Mouse (Mus musculus) induced T-regulatory cell, adult 2 months (primary cell): ENCODE data around the gene Slc43a2.

Experiments used
- DNase-seq: peaks from one replicate; pipeline ENCODE4 v3.0.0-alpha.2; 2012; ENCODE audit warnings: low read depth

Slc43a2 gene

DNA sequence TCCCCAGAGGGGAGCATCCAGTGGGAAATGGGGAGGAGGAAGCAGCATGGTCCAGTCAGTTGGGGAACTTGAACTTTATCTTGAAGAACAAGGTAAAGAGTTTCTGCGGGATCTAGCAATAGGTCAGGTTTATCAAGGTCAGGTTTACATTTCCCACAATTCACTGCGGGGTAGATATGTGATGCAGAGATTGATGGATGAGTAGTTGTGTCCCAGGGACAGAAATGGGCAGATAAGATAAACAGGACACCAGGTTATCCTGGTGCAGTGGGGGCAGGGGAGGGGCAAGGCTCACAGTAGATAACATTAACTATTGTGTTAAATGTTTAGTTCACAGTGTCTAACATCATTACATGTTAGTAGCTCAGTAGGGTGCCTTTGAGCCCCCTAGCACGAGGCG lies 1.7 kb upstream of the Slc43a2 start:
- no peak for DNase-seq

DNA sequence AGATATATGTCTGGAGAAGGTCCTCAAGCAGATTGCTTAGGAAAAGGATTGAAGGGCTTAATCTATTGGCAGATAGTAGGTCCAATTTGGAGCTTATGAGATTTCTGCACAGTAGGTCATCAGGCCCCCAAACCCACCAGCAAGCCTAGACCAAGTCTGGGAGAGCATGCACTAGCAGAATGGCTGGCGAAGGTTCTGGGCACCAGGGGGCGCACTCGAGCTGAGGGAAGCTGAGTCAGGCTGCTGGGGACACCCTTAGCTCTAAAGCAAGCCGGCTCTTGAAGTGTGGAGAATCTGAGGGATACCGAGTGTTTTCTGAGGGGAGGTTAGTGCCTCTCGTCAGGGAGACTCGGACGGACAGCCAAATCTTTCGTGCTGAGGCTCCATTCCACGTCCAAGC lies 1.2 kb upstream of the Slc43a2 start:
- peak; percentile 95 for DNase-seq

GRCm38 (mm10) chr11:75530845-75531373 lies 585 bp upstream of the Slc43a2 start:
- no peak for DNase-seq

DNA sequence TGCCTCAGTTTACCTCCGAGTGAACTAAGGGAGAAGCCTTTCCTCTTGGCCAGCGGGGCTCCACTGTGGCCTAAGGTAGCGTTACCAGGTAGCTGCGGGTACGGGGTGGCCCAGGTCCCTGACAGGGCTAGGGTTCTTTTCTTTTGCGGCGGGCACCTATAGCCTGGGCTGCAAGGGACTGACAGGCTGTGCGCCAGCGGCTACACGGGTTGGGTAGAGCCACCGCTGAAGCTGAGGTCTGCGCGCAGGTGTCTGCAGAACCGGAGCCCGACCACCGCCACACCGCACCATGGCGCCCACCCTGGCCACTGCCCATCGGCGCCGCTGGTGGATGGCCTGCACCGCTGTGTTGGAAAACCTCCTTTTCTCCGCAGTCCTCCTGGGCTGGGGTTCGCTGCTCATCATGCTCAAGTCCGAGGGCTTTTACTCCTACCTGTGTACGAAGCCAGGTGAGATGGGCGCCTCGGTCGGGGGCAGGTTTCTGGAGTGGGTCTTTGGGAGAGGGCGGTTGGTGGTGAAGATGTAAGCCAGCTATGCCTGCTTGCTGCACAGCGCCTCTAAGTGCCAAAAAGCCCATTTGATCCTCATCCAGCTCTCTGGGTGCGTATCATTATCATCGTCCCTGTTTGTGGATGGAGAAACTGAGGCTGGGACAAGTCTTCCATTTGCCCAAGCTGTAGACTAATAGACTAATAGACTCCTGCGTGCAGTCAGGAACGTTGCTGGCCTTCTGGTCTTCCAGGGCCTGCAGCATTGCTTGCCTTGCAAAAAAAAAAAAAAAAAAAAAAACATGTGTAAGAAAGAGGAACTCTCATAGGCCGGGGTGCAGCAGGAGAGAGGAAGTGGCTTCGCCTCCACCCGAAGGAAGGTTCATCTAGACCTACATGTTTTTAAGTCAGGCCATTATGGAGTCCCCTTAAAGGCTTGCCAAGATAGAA lies 1.1 kb downstream of the Slc43a2 start:
- DNase-seq = peak; percentile 85

- peak; percentile 72 for DNase-seq
These were observed 2.0 kb downstream of the Slc43a2 start for GRCm38 (mm10) chr11:75533314-75534015.

DNA sequence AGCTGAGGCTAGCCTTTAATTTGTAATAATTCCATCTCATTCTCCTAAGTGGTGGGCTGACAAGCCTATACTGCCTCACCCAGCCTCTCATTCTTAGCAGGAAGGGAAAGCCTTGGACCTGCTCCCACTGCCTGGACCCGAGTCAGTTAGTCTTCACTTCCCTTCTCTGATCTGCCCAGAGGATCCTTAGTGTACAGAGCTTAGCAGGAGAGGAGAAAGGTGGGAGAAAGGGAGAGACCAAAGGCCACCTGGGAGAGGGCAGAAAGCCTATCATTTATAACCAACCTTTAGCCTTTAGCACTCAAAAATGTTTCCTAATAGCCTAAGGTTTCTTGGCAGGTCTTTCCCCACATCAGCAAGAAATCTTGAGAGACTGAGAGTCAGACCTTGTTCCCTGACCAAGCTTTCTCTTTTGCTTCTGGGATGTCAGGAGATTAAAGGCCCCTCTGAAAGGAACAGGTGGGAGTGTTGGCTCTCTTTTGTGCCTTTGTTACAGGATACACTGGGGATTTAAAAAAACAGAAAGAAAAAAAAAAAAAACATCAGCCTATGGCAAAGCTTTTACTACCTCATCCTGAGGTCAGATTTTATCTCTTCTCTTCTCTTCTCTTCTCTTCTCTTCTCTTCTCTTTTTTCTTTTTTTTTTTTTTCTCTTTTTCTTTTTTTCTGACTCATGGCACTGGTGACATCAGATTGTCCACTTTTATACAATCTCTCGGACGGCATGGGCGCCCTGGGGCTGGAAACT lies 3.0 kb downstream of the Slc43a2 start:
- peak; percentile 55 for DNase-seq

DNA sequence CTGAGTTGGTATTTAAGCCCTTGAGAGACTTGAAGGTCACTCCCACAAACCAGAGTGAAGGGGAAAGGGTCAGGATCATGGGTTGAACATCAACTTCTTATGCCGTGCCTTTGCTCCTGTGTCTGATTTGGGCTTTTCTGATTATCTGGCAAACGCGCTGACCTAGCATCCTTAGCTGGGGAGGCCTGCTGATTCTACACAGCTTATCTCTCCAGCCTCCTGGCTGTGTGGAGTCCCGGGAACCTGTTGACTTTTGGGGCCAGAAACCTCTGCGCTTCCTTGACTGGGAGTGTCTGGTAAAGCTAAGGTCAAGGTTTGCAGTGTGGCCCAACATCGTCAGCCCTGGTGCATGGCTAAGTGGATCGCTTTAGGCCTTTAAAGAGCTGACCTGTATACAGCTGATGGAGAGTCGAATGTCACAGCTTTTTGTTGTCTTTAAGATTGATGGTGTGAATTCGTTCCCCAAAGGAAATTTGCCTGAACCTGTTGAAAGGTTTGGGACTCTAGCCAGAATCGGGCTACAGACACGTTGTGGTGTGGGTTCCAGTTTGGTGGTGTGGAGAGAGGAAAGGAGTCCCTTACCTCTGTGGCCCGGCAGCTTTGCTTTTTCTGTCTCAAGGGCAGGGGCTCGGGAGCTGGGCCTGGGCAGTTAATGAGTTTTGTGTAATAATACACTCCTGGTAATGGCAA lies 3.8 kb downstream of the Slc43a2 start:
- DNase-seq = peak; percentile 48

DNA sequence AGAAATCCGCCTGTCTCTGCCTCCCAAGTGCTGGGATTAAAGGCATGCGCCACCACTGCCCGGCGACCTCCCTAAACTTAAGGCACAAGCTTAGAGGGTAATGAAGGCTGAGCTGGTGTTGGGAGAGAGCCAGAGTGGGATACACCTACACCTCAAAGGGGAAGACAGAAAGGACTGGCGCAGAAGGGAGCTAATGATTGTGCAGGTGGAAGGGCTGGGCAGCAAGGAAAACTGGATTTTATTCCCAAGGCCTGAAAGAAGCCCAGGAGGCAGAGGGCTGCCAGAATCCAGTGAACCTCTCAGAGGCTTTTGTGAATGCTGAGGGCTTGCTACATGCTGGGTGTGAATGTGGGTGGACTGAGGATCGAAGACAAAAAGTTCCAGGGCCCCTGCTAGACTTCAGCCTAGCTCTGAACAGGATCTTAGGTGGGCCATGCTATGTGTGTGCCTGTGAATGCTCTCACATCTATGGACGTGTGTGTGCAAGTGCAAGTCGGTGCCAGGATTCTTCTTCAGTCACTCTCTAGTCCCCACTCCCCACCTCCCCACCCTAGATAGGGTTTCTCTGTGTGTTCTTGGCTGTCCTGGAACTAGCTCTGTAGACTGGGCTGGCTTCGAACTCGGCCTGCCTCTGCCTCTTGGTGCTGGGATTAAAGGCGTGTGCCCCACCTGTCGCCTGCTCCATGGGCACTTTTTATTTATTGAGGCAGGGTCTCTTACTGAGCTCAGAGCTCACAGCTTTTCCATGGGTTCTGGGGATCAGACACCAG lies 4.9 kb downstream of the Slc43a2 start:
- DNase-seq = no peak

DNA sequence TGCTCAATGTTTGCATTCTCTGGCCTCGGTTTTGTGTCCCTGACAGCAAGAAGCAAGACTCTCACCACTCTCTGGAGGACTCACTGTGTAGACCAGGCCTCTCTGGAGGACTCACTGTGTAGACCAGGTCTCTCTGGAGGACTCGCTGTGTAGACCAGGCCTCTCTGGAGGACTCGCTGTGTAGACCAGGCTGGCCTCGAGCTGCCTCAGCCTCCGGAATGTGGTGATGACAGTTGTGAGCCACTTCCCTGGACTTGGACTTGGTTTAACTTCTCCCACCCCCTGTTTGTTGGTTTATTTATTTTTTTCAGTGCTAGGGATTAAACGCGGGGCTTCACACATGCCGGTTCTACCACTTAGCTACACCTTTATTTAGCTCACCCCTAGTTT lies 5.5 kb downstream of the Slc43a2 start:
- no peak for DNase-seq

- peak; percentile 75 for DNase-seq
These were observed 6.1 kb downstream of the Slc43a2 start for GRCm38 (mm10) chr11:75537491-75538183.

DNA sequence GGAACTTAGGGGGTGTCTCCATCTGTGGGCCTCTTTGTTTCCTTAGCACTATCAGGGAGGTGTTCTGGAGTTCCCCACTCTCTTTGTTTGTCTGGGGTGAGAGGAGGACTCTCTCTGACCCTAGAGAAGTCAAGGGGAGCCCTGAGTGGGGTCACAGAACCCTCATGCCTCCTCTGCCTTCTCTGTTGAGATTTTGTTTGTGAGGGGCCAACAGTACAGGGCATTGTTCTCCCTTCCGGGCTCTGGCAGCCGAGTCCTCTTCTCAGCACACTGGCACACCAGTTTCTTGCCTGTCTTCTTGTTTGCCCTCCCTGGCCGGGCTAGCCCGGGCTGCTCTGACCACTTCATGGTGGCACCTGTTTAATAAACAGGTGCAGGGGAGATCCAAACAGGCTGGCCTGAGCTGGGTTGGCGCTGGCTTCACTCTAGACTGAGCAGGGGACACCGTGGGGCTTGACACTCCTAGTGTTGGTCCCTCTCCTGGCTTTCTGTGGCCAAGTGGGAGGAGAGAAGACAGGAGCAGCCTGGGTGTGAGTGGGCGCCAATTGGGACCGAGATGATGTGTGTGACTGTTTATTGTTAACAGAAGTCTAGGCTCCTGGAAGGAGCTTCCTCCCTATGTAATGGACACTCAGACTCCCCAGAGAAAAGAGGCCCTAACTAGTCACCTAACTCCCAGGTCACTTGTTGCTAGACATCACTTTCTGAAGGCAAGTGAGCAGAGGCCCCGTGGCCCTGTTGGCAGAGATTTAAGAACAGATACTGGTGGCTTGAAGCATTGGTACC lies 6.9 kb downstream of the Slc43a2 start:
- no peak for DNase-seq

DNA sequence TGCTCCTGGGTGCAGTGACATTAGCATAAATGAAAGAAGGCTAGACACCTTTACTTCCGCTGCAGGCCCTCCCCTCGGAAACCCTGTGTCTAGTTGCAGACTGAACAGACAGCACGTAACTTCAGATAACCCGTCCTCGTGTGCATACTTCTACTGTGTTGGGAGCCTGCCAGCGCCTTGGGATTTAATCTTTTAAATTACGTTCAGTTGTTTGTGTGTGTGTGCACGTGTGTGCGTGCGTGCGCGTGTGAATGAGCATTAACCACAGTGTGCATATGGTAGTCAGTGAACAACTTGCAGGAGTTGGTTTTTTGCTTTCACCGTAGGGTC lies 7.4 kb downstream of the Slc43a2 start:
- peak; percentile 86 for DNase-seq

DNA sequence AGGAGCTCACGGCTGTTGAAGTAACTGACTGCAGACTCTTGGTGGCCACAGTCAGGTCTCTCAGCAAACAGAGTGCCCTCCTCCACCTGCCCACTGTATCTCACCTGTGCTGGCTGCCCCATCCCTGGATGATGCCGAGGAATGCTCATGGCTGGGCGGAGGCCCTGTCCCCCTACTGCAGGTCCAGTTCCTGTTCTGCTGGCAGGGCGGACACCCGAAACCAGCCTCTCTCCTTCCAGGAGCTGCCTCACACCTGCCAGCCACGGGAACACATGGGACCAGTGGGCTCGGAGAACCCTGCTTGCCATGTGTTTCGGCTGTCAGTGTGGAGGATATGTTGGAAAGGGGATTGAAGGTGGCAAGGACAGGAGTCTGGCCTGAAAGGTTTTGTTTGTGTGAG lies 8.7 kb downstream of the Slc43a2 start:
- no peak for DNase-seq

DNA sequence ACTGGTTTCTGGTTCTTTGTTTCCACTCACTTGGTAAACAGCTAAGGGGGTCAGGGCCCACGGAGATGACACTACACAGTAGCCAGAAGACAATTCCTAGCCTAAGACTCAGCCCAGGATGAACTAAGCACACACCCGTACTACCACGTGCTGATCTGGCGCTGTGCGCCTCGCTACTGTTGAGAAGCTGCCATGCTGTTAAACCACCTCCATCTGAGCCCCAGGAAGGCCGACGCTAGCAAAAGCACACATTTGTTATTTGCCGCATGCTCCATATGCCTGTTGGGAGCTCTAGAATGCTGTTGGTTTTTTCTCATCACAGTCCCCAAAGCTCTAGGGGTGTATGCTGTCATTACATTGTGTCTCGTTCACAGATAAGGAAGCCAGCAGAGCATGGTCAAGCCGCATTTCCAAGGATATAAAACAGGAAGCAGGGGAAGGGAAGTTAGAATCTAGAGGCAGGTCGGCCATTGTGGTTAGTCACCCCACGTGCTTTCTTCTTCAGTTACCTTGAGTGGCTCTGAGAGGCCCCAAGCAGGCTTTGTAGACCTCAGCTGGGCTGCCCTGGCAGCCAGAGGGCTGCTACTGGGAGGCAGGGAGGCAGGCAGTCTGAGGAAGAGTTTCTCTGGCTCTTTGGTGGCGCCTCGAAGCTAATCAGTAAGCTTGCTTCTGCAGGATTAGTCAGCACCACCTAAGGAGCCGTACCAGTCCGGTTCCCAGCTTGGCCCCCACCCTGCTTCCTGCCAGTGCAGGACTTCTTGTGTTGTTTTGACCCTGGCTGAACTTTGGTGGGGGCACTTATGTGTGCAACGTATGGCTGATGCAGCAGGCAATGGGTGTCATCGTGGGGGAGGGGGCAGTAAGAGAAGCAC lies 9.5 kb downstream of the Slc43a2 start:
- DNase-seq = peak; percentile 63

- DNase-seq = no peak
These were observed 13.2 kb downstream of the Slc43a2 start for GRCm38 (mm10) chr11:75544713-75545112.

- no peak for DNase-seq
These were observed 14.6 kb downstream of the Slc43a2 start for GRCm38 (mm10) chr11:75546057-75546456.

- no peak for DNase-seq
These were observed 18.2 kb downstream of the Slc43a2 start for GRCm38 (mm10) chr11:75549658-75550111.

DNA sequence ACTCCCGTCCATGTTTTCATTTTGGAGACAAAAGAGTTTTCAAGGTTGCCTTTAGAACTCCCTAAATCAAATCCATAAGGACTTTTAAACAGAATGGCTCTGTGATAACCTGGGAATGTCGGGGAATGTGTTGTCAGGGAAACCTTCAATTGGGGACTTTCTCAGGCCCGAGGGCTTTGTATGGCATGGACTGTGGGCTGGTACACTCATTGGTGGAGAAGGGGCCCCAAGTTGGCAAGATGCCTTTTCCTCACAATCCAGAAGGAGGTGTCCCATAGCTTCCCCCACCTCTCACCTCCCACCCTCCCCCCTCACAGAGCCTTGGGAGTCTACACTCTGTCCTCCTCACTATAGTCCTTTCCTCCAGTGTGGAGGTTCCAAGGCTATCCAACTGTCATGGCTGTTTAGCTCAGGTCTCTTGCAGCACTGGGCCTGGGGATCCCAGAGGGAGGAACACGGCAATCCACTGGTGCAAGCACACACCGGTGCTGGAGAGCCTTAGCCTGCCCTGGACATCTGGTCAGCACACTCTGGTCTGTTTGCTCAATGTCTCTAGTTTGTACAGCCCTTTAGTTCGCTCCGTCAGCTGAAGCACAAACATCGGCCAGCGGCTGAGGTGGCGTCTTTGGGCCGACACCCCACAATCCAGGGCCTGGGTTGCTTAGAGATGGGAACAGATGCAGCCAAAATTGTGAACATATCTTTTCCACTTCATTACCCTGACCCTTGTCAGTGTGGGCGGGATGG lies 18.9 kb downstream of the Slc43a2 start:
- DNase-seq = no peak
